Mouse (Mus musculus): Measurements from ENCODE around the gene Pigc.

DNA sequence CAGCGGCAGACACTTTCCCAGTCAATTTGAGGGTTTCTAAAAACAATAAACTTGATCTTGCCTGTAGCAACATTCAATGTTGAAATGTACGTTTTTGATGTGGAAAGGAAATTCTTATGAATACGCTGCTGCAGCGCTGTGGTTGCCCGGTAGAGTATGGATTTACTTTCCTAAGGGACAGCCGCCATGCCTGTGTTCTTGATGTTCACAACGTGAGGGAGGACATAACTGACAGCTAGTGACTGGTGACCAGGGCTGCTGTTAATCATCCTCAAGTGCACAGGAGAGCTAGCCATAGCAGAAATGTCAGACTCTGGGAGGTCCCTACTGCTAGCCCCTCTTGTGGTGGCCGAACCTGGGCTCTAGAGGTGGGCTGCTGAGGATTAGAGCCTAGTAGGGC lies 40.1 kb downstream of the Pigc start:
- no peak for TF ChIP-seq CTCF (IDR thresholded peaks at IDR 0.05; ENCODE audit: low read depth)
- no peak for TF ChIP-seq EP300 (IDR thresholded peaks at IDR 0.05; ENCODE audit: low read depth)
